Mouse (Mus musculus) lung, adult 18-20 months (tissue): ENCODE measurements around the gene Fer1l5.

Experiments used
- DNase-seq, 2 experiments: peaks; one replicate each; pipeline ENCODE4 v3.0.0; 2022; ENCODE audit warnings: mixed read lengths in 2 of 2

Fer1l5 gene

DNA sequence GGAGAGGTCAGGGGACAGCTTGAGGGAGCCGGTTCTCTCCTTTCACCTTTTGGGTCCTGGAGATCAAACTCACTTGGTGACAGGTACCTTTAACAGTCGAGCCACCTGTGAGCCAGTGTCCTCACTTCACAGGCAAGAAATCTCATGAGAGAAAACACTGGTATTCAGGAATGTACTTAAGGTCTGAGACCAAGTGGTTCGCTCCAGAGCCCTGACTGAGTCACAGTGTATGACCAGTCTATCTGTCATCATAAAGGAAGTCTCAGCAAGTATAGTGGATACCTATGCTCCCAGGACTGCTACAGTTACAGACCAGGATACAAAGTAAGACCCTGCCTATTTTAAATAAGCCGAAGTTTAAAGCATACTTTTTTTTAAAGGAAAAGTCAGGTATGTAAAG, 60.9 kb downstream of the Fer1l5 start:
- DNase-seq: peak in 1 of 2 experiments; percentile 12

- DNase-seq: no peak
Observed at GRCm38 (mm10) chr1:36433616-36434015, 61.5 kb downstream of the Fer1l5 start.

DNA sequence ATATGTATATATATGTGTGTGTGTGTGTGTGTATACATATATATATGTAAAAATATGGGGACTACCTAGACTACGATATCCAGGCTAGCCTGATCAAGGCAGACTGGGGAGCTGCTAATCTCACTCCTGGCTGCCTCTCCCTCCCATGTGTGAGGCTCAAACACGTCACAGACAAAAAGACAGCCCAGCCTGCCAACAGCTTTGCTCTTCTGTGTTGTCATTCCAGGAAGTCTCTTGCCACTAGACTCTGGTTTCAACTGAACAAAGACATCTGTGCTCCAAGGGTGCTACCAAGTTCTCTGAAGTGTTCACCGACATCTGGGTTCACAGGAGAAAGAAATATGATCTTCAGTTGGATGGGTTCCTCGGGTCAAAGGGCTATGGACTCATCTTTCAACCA, 63.0 kb downstream of the Fer1l5 start:
- no peak for DNase-seq

DNA sequence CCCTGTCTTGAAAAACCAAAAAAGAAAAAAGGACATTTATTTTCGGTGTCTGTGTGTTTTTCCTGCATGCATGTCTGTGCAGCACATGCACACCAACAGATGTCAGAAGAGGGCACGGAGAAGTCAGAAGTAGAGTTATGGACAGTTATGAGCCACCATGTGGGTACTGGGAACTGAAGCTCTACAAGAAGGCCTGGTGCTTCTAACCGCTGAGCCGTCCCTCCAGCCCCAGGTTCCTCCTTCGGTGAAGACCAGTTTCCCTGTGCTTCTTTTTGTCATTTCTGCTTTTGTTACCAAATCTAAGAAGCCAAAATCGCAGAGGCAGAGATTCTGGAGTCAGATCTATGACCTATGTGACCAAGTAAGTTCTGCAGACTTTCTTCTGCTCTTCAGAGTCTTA, 64.4 kb downstream of the Fer1l5 start:
- DNase-seq: no peak

GRCm38 (mm10) chr1:36437223-36437622, 65.1 kb downstream of the Fer1l5 start:
- no peak for DNase-seq

- peak in 1 of 2 experiments; percentile 25 for DNase-seq
Observed at GRCm38 (mm10) chr1:36441101-36441500, 69.0 kb downstream of the Fer1l5 start.

DNA sequence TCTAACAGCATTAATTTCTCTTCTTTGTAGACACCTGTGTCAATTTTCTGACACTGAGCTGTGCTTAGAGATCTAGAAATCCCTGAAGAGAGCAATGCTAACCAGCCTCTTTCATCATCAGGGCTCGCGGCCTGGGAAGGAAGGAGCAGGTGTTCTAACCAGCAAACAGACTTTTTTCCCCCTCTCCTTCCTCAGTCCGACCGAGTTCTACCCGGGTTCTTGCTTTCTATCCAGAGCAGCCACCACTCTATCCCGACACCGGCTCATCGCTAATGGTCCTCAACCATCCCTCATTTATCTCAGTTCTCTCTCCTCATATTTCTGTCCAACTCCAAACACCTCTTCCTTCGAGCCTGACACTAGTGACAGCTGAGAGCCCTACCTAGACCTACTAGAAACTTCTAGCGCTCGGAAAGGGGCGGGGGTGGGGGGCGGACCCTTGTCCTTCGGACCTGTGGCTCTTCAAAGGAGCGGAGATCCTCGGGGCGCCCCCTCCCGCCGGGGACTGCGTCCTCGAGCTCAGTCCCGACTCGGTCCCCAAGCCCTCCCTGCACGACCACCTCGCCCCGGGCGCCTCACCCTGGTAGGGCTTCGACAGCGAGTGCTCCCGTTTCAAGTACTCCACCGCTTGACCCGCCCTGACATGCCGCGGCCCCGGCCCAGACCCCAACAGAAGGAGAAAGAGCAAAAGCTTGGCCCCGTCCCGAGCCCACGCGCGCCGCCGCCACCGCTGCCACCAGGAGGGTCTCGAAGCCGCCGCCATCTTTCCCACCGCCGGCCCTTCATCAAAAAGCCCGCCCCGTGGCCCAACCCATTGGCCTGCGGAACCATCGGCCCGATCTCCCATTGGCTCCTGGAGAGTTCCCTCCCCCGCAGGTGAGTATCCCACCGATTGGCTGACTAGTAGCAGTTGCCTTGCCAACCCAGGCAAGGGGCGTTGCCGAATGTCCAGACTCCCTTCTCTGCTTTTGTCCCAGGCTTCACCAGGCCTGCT, 72.7 kb downstream of the Fer1l5 start, which contains the start of gene Lman2l:
Gene Lman2l, minus strand, starts transcription at position 801 of the 994 bp plus-strand sequence.
- DNase-seq: peak; percentile 97 to 98

GRCm38 (mm10) chr1:36445508-36445907, 73.4 kb downstream of the Fer1l5 start:
- no peak for DNase-seq

GRCm38 (mm10) chr1:36446106-36446824, 74.2 kb downstream of the Fer1l5 start:
- no peak for DNase-seq

- no peak for DNase-seq
Observed at GRCm38 (mm10) chr1:36446841-36447240, 74.8 kb downstream of the Fer1l5 start.

GRCm38 (mm10) chr1:36454055-36454815, 82.1 kb downstream of the Fer1l5 start:
- DNase-seq: no peak

DNA sequence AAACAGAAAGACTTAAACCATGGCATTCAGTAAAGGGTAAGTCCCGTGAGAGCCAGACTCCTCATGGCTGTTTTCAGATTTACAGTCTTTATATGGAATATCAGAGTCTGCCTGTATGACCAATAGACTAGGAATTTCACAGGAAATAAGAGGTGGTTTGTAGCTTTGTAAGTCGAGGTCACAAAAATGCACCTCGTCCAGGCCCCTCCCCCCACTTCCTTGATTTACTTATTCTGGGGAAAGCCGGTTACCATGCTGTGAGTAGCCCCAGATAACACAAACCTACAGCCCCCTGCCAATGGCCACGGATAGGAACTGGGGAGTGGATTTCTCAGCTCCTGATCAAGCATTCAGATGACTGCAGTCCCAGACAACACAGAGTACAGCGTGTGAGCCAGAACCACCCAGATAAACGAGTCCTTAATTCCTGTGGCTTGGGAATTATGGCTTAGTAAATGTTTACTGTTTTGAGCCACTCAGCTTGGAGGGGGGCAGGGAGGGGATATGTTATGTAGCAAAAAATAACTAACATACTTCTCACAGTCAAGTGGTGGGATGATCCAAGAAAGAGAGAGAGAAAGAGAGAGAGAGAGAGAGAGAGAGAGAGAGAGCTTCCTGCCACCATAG, 85.4 kb downstream of the Fer1l5 start:
- peak in 1 of 2 experiments; percentile 34 for DNase-seq

GRCm38 (mm10) chr1:36458169-36458568, 86.1 kb downstream of the Fer1l5 start:
- no peak for DNase-seq

DNA sequence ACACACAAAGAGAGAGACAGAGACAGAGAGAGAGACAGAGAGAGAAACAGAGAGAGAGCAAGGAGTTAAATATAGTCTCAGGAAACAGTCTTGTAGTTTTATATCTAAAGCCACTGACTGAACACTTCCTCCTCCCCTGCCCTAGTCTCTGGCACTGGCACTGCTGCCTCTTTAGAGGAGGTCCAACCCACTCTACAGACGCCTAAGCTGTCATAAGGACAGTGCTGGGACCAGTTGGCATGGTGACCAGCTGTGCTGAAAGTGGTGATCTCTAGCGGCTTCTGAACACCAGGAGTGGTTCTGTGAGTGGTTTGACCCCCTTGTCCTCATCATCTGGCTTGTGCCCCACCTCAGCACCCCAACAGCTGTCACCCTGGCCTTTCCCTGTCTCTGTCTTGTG, 89.7 kb downstream of the Fer1l5 start:
- DNase-seq: no peak

- no peak for DNase-seq
Observed at GRCm38 (mm10) chr1:36465641-36466160, 93.6 kb downstream of the Fer1l5 start.

GRCm38 (mm10) chr1:36467446-36467845, 95.4 kb downstream of the Fer1l5 start:
- no peak for DNase-seq

GRCm38 (mm10) chr1:36469811-36470444, 97.8 kb downstream of the Fer1l5 start:
- DNase-seq: peak in 1 of 2 experiments; percentile 22

GRCm38 (mm10) chr1:36471181-36472105, 99.4 kb downstream of the Fer1l5 start, which contains the start of gene Cnnm4:
TSS of gene Cnnm4 (plus strand) at chr1:36471620.
- peak; percentile 91 to 92 for DNase-seq
